Mouse (Mus musculus): ENCODE results near the gene Sod1.
"Not testable (repeated sequence)": the region's sequence is repeated elsewhere in the genome, so short reads cannot be mapped to it uniquely, and the experiment has no call there.

Gene Sod1

GRCm38 (mm10) chr16:90251256-90251655 lies 30.7 kb downstream of the Sod1 start:
- not testable (repeated sequence) for DNase-seq (ENCODE audit: extremely low read depth, low read depth, low spot score)

GRCm38 (mm10) chr16:90252521-90252920 lies 32.0 kb downstream of the Sod1 start:
- no peak for DNase-seq (ENCODE audit: extremely low read depth, low read depth, low spot score)

- no peak for DNase-seq (ENCODE audit: extremely low read depth, low read depth, low spot score)
Measured at GRCm38 (mm10) chr16:90258950-90259349, 38.4 kb downstream of the Sod1 start.

GRCm38 (mm10) chr16:90259623-90260022 lies 39.1 kb downstream of the Sod1 start:
- DNase-seq (ENCODE audit: extremely low read depth, low read depth, low spot score) = no peak

GRCm38 (mm10) chr16:90260097-90260496 lies 39.5 kb downstream of the Sod1 start:
- no peak for DNase-seq (ENCODE audit: extremely low read depth, low read depth, low spot score)

GRCm38 (mm10) chr16:90261791-90262190 lies 41.2 kb downstream of the Sod1 start:
- DNase-seq (ENCODE audit: extremely low read depth, low read depth, low spot score) = no peak

GRCm38 (mm10) chr16:90264021-90264420 lies 43.5 kb downstream of the Sod1 start:
- no peak for DNase-seq (ENCODE audit: extremely low read depth, low read depth, low spot score)

GRCm38 (mm10) chr16:90265106-90265505 lies 44.6 kb downstream of the Sod1 start:
- no peak for DNase-seq (ENCODE audit: extremely low read depth, low read depth, low spot score)

GRCm38 (mm10) chr16:90266581-90266980 lies 46.0 kb downstream of the Sod1 start:
- no peak for DNase-seq (ENCODE audit: extremely low read depth, low read depth, low spot score)

- peak; percentile 16 for DNase-seq (ENCODE audit: extremely low read depth, low read depth, low spot score)
Measured at GRCm38 (mm10) chr16:90275521-90275920, 55.0 kb downstream of the Sod1 start.
